Mouse (Mus musculus) retina, embryonic 14.5 days (tissue): ENCODE measurements around the gene Pqlc2.

Experiments
- DNase-seq: peaks from one replicate; pipeline ENCODE4 v3.0.0-alpha.2; 2015; ENCODE audit warnings: low spot score

Pqlc2 gene

GRCm38 (mm10) chr4:139310171-139310898, at the start of gene Pqlc2, which contains the start of gene Akr7a5:
Gene Pqlc2 (minus strand): TSS chr4:139310708.
Gene Akr7a5 (plus strand): TSS chr4:139310744.
- peak; percentile 99 for DNase-seq

GRCm38 (mm10) chr4:139357211-139357610, 46.7 kb upstream of the Pqlc2 start:
- no peak for DNase-seq

- no peak for DNase-seq
Measured at GRCm38 (mm10) chr4:139352832-139353231, 42.3 kb upstream of the Pqlc2 start.

- peak; percentile 87 for DNase-seq
Measured at GRCm38 (mm10) chr4:139351931-139352711, 41.6 kb upstream of the Pqlc2 start, which contains the start of the genes Mrto4, Emc1 and Ubr4. Gene Mrto4 (minus strand): TSS chr4:139352576. Gene Emc1 (plus strand): TSS chr4:139352587. Gene Ubr4 (plus strand): TSS chr4:139352609.

GRCm38 (mm10) chr4:139345416-139346019, 35.0 kb upstream of the Pqlc2 start:
- DNase-seq: no peak

DNA sequence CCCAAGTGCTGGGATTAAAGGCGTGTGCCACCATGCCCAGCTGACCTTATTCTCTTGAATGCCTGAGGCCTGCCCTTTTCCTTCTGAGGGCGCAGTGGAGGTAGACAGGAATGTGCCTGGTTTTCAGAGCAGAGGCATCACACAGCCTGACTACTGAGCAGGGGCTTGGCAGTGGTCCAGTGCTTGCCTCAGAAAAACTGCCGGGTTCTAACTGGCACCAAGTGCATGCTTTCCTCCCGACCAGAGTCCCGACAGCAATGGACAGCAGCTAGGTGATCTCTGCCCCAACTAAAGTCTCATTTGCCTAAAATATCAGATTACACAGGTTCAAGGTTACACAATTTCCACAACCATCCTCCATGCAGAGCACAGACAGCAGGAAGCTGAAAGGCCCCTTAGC, 33.2 kb upstream of the Pqlc2 start:
- DNase-seq: no peak

GRCm38 (mm10) chr4:139341556-139342233, 31.2 kb upstream of the Pqlc2 start:
- no peak for DNase-seq

DNA sequence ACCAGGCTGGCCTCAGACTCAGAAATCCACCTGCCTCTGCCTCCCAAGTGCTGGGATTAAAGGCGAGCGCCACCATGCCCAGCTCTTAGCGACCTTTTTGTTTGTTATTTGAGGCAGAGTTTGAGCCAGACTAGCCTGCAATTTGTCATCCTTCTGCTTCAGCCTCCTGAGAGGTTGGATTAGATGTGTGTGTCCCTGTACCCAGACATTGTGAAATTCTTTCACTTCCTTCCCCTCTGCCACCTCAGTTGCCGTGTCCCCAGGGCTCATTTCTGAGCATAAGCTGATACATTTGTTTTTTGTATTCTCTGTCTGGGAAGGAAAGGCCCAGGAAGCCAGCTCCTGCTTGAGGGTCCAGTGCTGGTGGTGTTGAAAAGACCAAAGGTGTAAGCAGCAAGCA, 30.3 kb upstream of the Pqlc2 start:
- no peak for DNase-seq

- no peak for DNase-seq
Measured at GRCm38 (mm10) chr4:139338145-139338544, 27.6 kb upstream of the Pqlc2 start.

- DNase-seq: peak; percentile 85
Measured at GRCm38 (mm10) chr4:139336822-139337483, 26.4 kb upstream of the Pqlc2 start.

GRCm38 (mm10) chr4:139335507-139335906, 25.0 kb upstream of the Pqlc2 start:
- DNase-seq: no peak

DNA sequence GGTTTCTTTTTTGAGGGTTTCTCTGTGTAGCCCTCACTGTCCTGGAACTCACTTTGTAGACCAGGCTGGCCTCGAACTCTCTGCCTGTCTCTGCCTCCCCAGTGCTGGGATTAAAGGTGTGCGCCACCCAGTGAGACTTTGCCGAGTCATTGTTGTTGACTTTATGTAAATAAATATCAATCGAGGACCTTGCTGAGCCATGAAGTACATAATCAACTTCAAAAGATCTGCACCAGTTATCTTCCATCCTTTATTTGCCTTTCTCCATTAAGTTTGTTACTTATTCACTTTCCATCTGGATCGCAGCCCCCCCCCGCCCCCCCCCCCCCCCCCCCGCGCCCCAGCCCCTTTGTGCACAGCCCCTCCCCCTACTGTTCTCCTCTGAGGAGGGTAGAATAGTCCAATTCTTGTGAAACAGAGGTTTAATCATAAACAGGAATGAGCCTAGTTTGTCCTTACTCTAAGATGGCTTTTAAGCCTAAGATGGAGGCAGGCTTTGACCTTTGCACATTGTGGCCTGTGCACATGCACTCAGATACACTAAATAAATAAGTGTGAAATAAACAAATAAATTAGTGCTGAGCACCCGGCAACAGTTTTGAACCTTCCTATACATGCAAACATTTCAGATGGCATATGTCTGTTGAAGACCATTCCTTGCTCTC, 24.3 kb upstream of the Pqlc2 start:
- DNase-seq: no peak

- peak; percentile 38 for DNase-seq
Measured at GRCm38 (mm10) chr4:139330605-139331004, 20.1 kb upstream of the Pqlc2 start.

DNA sequence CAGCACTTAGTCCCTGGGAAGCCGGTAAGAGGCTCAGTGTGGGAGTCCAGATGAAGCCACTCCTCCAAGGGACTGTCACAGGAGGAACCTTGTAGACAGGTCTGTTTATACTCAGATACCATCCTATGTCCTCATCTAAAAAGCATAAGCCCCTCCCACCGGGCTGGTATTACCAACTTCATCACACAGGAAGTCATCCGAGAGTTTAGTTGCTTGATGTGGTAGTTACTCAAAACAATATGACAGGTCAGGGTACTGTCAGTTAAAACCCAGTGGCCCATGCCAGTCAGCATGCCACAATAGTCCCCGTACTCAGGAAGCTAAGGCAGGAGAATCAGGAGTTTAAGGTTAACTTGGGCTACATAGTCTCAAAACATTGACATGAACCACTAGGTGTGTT, 9.2 kb upstream of the Pqlc2 start:
- no peak for DNase-seq

DNA sequence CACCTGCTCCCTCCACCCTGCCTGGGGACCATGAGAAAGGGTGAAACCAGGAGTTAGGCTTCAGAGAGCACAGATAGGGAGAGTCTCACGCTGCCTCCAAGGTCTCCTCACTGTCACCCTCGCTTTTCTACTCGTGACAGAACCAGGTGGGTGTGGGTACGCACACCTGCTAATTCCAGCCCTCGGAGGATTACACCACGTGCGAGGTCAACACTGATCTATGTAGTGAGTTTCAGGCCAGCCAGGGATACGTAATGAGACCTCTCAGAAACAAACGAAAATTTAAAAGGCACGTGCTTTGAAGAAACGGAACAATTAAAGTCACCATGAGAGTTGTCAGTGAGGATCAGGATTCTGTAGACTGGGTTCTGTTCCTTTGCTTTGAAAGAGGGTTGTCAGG, 7.9 kb upstream of the Pqlc2 start:
- no peak for DNase-seq

DNA sequence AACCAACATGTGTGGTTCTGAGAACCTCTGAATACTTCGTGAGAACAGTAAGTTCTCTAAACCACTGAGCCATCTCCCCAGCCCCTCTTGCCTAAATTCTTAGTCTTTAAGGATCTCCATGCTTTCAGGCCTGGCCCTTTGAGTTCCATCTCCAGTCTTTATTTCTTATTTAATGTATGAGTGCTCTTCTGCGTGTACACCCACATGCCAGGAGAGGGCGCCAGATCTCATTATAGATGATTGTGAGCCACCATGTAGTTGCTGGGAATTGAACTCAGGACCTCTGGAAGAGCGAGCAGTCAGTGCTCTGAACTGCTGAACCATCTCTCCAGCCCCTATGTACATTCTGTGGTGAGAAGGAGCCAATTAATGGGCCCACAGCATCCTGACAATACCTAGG, 2.1 kb upstream of the Pqlc2 start:
- DNase-seq: peak; percentile 72

DNA sequence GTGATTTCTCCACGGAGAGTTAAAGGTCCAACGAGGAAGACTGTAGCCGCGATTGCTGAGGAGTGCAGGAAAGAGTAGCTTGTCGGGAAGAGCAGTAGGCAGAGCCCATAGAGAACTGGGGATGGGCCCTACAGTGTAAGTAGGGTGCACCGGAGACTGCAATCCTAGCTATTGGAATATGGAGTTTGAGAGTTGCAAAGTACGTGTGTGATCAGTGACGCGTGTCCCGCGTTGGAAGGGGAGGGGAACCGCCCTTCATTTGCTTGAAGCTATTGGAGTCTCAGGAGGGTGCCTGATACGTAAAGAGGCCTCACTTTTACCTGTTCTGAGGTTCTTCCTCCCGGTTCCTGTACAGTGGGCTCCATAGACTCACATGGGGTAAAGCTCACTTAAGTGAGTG, 1.2 kb upstream of the Pqlc2 start:
- no peak for DNase-seq

DNA sequence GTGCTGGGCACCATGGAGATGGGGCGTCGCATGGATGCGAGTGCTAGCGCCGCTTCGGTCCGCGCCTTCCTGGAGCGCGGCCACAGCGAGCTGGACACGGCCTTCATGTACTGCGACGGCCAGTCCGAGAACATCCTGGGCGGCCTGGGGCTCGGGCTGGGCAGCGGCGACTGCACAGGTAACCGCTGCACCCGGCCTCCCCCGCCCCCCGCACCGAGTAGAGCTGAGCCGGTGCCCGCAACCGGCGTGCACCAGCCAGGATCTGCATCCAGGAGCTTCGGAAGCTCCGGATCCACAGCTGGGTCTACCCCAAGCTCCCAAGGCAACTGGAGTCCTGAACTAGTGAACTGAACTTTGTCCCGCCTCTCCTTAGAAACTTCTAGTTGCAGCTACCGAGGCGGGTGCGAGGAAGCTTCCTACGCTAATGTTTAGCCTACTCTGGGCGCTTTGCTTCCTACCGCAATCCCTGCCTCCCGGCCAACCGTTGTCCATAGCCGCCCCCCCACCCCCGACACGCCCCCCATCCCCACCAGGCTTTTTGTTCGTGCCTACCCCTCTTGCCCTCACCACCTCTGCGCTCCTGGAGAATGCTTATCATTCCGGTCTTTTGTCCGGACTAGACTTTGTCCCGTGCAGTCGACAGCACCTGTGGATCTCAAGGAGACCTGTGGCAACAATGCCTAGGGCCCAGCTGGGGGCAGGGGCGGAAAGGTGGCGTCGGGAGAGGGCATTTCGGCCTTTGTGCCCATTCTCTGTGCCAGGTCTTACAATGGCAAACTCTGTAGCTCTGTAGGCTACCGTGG, 592 bp upstream of the Pqlc2 start:
- DNase-seq: peak; percentile 46

- DNase-seq: no peak
Measured at GRCm38 (mm10) chr4:139309651-139310050, 857 bp downstream of the Pqlc2 start.

DNA sequence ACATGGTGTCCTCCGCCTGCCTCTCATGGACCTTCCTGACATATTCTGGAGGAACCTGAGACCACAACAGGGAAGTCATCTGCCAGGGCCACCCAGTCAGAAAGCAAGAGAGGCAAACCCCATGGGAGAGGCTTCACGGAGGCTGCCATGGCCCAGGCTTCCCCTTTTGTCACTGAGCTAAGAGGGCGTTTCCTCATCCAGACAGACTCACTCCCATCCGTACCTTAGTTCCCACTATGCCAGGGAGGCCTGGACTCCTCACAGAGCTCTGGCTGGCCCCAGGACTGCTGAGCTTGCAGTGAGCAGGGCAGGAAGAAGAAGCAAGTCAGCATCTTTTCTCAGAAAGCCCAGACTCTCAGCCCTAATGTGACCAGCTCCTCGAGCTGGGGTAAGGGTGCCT, 2.6 kb downstream of the Pqlc2 start:
- DNase-seq: no peak
